Mouse (Mus musculus): ENCODE measurements around the gene Gsg1l. TPM values are rescaled to one million over a fixed set of nuclear protein-coding genes. Genes with fewer than 3 reads are reported as not detected.

The Gsg1l gene
- polyA plus RNA-seq, 1 experiment from 2014 or later, result 16.3 TPM

GRCm38 (mm10) chr7:126019321-126019720, 62.9 kb downstream of the Gsg1l start:
- H3K9me3 ChIP-seq, result no peaks in the 10 kb centered on the region
- H3K4me1 ChIP-seq, result peaks cover 21% of the 10 kb centered on the region
- H3K27ac ChIP-seq, result 0 out of 2 replicates have a peak overlapping the region, but pooled peaks have one; percentile 33
- H3K36me3 ChIP-seq, result no peaks in the 10 kb centered on the region
- WGBS, result 9% methylated on average over 9 of the region's 9 CpGs
- no peak overlapping the region for H3K9ac ChIP-seq
- H3K4me2 ChIP-seq (replicated peaks), result peak overlapping the region; percentile 10
- ATAC-seq (ENCODE audit: low FRiP score, low read depth), result peak; percentile 64; the same call in 1 of the 2 replicates
- no peaks in the 10 kb centered on the region for H3K27me3 ChIP-seq (replicated peaks)
- no peak overlapping the region for H3K4me3 ChIP-seq

DNA sequence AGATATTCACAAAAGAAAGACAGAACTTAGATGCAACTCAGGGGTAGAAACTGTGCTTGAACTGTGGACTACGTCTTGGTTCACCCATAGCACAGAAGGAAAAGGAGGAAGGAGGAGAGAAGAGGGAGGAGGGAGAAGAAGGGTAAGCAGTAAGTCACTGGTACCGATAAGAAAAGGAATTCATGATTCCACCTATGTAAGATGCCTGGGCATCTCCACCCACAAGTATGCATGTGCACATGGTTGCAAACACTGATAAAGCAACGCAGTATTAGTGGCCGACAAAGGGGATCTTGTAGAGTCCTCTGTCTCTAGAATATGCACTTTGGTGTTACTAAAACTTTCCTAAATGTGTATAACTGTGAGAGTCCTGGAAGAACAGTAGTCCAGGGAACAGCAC, 64.8 kb downstream of the Gsg1l start:
- Histone ChIP-seq H3K27ac (no peak overlapping the region), H3K27me3 (replicated peaks) (no peaks in the 10 kb centered on the region), H3K4me2 (replicated peaks) (no peak overlapping the region), H3K36me3 (no peaks in the 10 kb centered on the region), H3K9ac (no peak overlapping the region), H3K9me3 (no peaks in the 10 kb centered on the region), H3K4me1 (peaks cover 21% of the 10 kb centered on the region), H3K4me3 (no peak overlapping the region)
- 95% methylated on average over 4 of the region's 4 CpGs for WGBS
- no peak for ATAC-seq (ENCODE audit: low FRiP score, low read depth)

DNA sequence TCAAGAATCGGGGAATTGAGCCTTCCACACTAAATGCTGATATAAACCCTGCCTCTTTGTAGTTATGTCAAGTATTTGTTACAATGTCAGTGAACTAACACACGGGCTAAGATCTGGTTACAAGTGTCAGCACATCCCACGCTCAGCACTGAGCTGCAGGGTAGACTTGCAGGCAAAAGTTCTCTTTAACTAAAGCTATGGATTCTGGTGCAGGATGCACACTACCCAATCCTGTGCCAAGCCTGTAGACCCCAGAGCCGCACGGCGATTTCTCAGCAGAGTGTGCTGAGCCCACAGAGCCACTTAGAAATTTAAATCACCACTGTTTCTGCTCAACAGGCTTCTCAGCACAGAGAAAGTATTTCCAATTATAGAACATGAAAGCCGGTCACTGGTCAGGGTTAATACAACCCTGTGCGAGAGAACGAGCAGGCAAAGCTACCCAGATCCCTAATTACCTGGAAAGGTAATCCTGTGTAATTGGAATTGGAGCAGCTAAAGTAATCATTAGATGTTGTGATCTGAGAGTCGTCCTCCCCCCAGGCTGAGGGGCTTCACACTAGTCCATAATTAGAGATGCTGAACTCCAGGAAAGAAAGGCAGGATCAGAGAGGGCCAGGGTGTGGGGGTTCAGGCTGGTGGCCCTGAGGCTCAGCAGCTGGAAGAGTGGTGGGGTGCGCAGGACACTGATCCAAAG, 69.7 kb downstream of the Gsg1l start:
- Histone ChIP-seq H3K4me3 (no peak overlapping the region), H3K36me3 (no peaks in the 10 kb centered on the region), H3K4me1 (peaks cover 44% of the 10 kb centered on the region), H3K9ac (no peak overlapping the region), H3K4me2 (replicated peaks) (no peak overlapping the region), H3K27ac (no peak overlapping the region), H3K27me3 (replicated peaks) (no peaks in the 10 kb centered on the region), H3K9me3 (no peaks in the 10 kb centered on the region)
- ATAC-seq (ENCODE audit: low FRiP score, low read depth), result no peak
- 78% methylated on average over 11 of the region's 11 CpGs for WGBS

DNA sequence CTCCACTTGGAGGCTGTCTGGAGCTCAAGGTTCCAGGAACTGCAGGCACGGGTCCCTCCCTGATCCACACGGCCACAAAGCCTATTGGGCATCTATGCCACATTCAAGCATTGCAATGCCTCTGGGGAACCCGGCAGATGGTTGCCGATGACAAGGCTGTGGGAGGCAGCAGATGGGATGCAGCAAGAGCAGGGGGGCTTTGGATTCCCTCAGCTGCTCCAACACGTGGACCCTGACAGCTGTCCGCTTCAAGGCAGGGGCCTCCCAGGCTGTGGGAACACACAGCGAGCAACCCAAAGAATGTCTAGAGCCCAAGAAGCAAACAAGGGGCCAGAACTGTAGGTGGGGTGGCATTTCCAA, 73.4 kb downstream of the Gsg1l start:
- 28% methylated on average over 7 of the region's 7 CpGs for WGBS
- H3K27ac ChIP-seq, result peak overlapping the region; percentile 74
- H3K27me3 ChIP-seq (replicated peaks), result no peaks in the 10 kb centered on the region
- no peaks in the 10 kb centered on the region for H3K36me3 ChIP-seq
- no peak overlapping the region for H3K4me3 ChIP-seq
- peak; percentile 60 for ATAC-seq (ENCODE audit: low FRiP score, low read depth)
- H3K4me2 ChIP-seq (replicated peaks), result no peak overlapping the region
- H3K4me1 ChIP-seq, result peaks cover 54% of the 10 kb centered on the region
- no peaks in the 10 kb centered on the region for H3K9me3 ChIP-seq
- H3K9ac ChIP-seq, result no peak overlapping the region

DNA sequence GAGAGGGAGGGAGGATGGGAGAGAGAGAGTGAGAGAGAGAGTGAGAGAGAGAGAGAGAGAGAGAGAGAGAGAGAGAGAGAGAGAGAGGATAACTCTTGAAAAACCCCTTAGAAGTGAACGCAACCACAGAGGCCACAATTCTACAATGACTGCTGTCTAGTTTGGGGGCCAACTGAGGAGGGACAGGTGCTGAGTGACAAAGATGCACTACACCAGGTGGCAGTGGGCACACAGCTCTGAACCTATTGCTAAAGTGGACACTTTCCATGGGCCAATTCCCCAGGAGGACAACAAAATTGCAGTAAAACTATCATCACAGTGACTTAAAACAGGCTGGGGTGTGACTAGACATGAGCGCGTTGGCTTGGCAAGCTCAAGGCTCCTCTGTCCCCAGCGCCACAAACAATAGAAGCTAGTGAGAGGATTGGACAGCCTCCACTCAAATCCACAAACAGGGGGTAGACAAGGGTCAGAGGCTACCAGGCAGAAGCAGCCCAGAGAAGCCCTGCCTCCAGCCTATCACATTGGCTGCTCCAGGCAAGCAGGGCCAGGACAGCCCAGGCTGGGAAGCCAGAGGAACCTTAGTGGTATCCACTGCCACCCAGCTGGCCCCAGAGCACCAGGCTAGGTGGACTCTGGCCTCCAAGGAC, 73.9 kb downstream of the Gsg1l start:
- WGBS, result 46% methylated on average over 4 of the region's 4 CpGs
- H3K4me2 ChIP-seq (replicated peaks), result no peak overlapping the region
- peak overlapping the region; percentile 74 for H3K27ac ChIP-seq
- no peaks in the 10 kb centered on the region for H3K36me3 ChIP-seq
- no peaks in the 10 kb centered on the region for H3K27me3 ChIP-seq (replicated peaks)
- H3K4me1 ChIP-seq, result peaks cover 54% of the 10 kb centered on the region
- peak; percentile 22; the same call in 1 of the 2 replicates for ATAC-seq (ENCODE audit: low FRiP score, low read depth)
- H3K4me3 ChIP-seq, result no peak overlapping the region
- H3K9me3 ChIP-seq, result no peaks in the 10 kb centered on the region
- H3K9ac ChIP-seq, result no peak overlapping the region

DNA sequence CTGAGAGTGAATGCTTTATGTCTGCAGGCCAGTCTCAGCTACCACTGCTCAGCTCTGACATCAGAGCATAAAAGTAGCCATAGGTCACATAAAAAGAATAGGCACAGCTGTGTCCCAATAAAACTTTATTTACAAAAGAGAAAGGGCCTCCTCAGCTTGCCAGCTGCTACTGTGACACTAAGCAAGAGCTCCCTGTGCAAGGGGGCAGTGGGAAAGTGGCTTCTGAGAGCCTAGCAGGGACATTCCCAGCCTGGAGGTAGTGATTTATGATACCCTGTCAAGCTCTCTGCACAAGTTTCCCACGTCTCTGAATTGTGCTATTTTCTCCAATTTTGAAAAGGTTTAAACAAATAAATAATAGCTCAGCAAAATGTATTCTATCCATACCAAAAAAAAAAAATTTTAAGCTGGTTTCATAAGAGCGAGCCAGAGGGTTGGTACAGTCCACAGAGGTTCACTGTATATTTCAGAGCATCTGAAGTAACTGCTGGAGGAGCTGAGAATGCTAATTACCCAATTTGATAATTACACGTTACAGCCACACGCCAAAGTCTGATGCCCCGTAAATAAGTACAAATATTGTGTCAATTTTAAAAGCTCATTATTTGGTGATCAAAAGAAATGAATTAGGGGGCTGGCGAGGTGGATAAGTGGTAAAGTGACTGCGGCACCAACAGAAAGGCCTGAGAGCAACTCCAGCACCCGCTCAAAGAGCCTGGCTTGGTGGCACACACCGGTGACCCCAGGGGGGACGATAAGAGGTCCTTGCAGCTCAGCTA, 74.9 kb downstream of the Gsg1l start:
- Histone ChIP-seq H3K9ac (no peak overlapping the region), H3K27ac (no peak overlapping the region), H3K27me3 (replicated peaks) (no peaks in the 10 kb centered on the region), H3K4me1 (peaks cover 53% of the 10 kb centered on the region), H3K36me3 (no peaks in the 10 kb centered on the region), H3K9me3 (no peaks in the 10 kb centered on the region), H3K4me3 (no peak overlapping the region), H3K4me2 (replicated peaks) (no peak overlapping the region)
- WGBS, result 30% methylated on average over 10 of the region's 10 CpGs
- ATAC-seq (ENCODE audit: low FRiP score, low read depth), result peak; percentile 30; the same call in 1 of the 2 replicates

DNA sequence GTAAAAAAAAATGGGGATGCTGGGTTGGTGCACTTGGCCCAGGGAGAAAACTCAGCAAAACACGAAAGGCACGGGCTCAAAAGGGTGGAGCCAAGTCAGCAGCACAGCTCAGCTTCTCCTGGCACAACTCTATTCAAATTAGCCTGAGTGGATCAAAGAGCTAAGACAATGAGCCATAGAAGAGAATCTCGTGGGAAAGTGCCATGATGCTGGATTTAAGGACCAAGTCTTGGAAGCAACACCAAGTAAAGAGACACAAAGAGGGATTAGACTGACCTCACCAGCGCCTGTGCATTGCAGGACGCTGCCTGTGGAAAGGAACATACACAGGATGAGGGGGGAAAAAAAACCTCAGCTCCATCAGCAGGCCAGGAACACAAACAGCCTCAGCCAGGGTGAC, 76.9 kb downstream of the Gsg1l start:
- 32% methylated on average over 5 of the region's 5 CpGs for WGBS
- Histone ChIP-seq H3K4me2 (replicated peaks) (no peak overlapping the region), H3K9me3 (no peaks in the 10 kb centered on the region), H3K9ac (no peak overlapping the region), H3K27ac (0 out of 2 replicates have a peak overlapping the region, but pooled peaks have one; percentile 33), H3K27me3 (replicated peaks) (no peaks in the 10 kb centered on the region), H3K36me3 (no peaks in the 10 kb centered on the region), H3K4me3 (no peak overlapping the region), H3K4me1 (peaks cover 48% of the 10 kb centered on the region)
- no peak for ATAC-seq (ENCODE audit: low FRiP score, low read depth)

DNA sequence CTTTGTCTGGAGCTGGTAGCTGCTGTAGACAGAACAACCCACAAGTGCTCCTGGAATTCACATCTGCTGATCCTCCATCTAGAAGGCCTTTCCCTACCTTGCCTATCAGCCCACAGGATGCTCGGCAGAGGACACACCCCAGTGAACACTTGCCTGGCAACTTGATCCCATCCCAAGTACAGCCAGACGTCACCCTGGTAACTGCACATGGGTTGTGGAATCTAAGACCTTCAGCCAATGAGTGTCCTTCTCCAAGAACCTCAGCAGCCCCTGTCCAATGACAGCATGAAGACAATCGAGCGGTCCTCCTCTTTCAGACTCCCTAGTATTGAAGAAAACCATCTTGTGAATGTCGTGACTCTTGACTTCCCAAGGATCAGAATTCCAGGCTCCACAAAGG, 80.5 kb downstream of the Gsg1l start:
- H3K27ac ChIP-seq, result no peak overlapping the region
- 62% methylated on average over 5 of the region's 5 CpGs for WGBS
- H3K4me2 ChIP-seq (replicated peaks), result no peak overlapping the region
- H3K4me3 ChIP-seq, result no peak overlapping the region
- peaks cover 18% of the 10 kb centered on the region for H3K4me1 ChIP-seq
- H3K36me3 ChIP-seq, result no peaks in the 10 kb centered on the region
- ATAC-seq (ENCODE audit: low FRiP score, low read depth), result no peak
- no peaks in the 10 kb centered on the region for H3K9me3 ChIP-seq
- no peak overlapping the region for H3K9ac ChIP-seq
- no peaks in the 10 kb centered on the region for H3K27me3 ChIP-seq (replicated peaks)

DNA sequence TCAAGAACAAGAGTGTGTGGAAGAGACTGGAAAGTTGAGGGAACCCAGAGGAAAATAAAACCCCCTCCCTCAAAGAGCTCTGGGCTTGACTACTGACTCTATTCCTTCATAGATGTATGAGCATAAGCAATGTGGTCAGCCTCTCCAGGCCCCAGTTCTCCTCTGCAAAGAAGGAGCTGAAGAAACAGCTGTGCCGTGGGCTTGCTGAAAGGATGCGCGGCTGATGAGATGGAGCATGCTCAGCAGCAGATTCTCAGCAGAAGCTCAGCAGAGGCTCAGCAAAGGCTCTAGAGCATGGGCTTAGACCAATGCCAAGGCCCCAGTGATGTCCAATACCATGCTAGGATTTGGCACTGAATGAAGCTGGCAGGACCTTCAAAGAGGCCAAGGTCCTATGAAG, 82.3 kb downstream of the Gsg1l start:
- ATAC-seq (ENCODE audit: low FRiP score, low read depth), result no peak
- H3K9me3 ChIP-seq, result no peaks in the 10 kb centered on the region
- H3K9ac ChIP-seq, result no peak overlapping the region
- H3K4me1 ChIP-seq, result peaks cover 11% of the 10 kb centered on the region
- no peaks in the 10 kb centered on the region for H3K36me3 ChIP-seq
- 97% methylated on average over 3 of the region's 3 CpGs for WGBS
- no peak overlapping the region for H3K4me3 ChIP-seq
- no peaks in the 10 kb centered on the region for H3K27me3 ChIP-seq (replicated peaks)
- no peak overlapping the region for H3K4me2 ChIP-seq (replicated peaks)
- H3K27ac ChIP-seq, result no peak overlapping the region

- ATAC-seq (ENCODE audit: low FRiP score, low read depth), result no peak
- no peak overlapping the region for H3K9ac ChIP-seq
- no peaks in the 10 kb centered on the region for H3K9me3 ChIP-seq
- H3K27me3 ChIP-seq (replicated peaks), result no peaks in the 10 kb centered on the region
- H3K4me3 ChIP-seq, result no peak overlapping the region
- WGBS, result 98% methylated on average over 1 of the region's 1 CpGs
- H3K4me1 ChIP-seq, result peaks cover 9% of the 10 kb centered on the region; the same call in 1 of the 2 replicates
- H3K27ac ChIP-seq, result no peak overlapping the region
- H3K4me2 ChIP-seq (replicated peaks), result no peak overlapping the region
- no peaks in the 10 kb centered on the region for H3K36me3 ChIP-seq
These were observed 86.1 kb downstream of the Gsg1l start for GRCm38 (mm10) chr7:125996151-125996550.

GRCm38 (mm10) chr7:125992356-125992891, 89.8 kb downstream of the Gsg1l start:
- no peak overlapping the region for H3K4me3 ChIP-seq
- no peak overlapping the region for H3K4me2 ChIP-seq (replicated peaks)
- H3K27ac ChIP-seq, result no peak overlapping the region
- H3K27me3 ChIP-seq (replicated peaks), result no peaks in the 10 kb centered on the region; the same call in 1 of the 2 replicates
- no peak for ATAC-seq (ENCODE audit: low FRiP score, low read depth)
- no peak overlapping the region for H3K9ac ChIP-seq
- no peaks in the 10 kb centered on the region for H3K9me3 ChIP-seq
- no peaks in the 10 kb centered on the region for H3K36me3 ChIP-seq
- peaks cover 13% of the 10 kb centered on the region for H3K4me1 ChIP-seq
- WGBS, result 71% methylated on average over 6 of the region's 6 CpGs

DNA sequence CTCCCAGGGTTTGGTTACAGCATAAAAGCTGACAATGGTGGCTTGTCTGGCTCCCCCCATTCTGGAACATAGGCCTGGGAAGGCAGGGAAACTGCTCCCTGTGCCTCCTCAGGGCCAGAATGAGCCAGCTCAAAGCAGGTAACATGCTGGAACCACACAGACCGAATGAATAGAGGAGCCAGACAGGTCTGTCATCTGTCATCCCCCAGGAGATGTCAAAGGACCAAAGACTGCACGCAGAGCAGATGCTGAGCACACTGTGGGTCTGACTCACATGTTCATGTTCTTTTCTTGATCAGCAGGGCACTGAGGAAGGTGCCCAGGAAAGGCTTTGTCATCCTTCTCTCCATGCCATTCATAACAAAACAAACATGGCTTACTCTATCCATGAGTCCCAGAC, 90.4 kb downstream of the Gsg1l start:
- Histone ChIP-seq H3K9me3 (no peaks in the 10 kb centered on the region), H3K27me3 (replicated peaks) (no peaks in the 10 kb centered on the region; the same call in 1 of the 2 replicates), H3K4me3 (no peak overlapping the region), H3K27ac (no peak overlapping the region), H3K4me1 (peaks cover 13% of the 10 kb centered on the region), H3K9ac (no peak overlapping the region), H3K4me2 (replicated peaks) (no peak overlapping the region), H3K36me3 (no peaks in the 10 kb centered on the region)
- 28% methylated on average over 2 of the region's 2 CpGs for WGBS
- ATAC-seq (ENCODE audit: low FRiP score, low read depth), result peak; percentile 21; the same call in 1 of the 2 replicates

All from neural tube, embryonic 12.5 days (tissue).